Mouse (Mus musculus) CD4-positive naive resting alpha-beta T cell, adult 57 days (primary cell): ENCODE measurements around the gene Slc52a3. TPM values are rescaled to one million over a fixed set of nuclear protein-coding genes. Genes with fewer than 3 reads are reported as not detected.

ENCODE experiments used
- total RNA-seq: library from RNA; stranded (reverse); gene quantifications from one replicate; pipeline ENCODE4 v1.2.4, GENCODE M21; 2023

Slc52a3 gene
- total RNA-seq, result 1.6 TPM

DNA sequence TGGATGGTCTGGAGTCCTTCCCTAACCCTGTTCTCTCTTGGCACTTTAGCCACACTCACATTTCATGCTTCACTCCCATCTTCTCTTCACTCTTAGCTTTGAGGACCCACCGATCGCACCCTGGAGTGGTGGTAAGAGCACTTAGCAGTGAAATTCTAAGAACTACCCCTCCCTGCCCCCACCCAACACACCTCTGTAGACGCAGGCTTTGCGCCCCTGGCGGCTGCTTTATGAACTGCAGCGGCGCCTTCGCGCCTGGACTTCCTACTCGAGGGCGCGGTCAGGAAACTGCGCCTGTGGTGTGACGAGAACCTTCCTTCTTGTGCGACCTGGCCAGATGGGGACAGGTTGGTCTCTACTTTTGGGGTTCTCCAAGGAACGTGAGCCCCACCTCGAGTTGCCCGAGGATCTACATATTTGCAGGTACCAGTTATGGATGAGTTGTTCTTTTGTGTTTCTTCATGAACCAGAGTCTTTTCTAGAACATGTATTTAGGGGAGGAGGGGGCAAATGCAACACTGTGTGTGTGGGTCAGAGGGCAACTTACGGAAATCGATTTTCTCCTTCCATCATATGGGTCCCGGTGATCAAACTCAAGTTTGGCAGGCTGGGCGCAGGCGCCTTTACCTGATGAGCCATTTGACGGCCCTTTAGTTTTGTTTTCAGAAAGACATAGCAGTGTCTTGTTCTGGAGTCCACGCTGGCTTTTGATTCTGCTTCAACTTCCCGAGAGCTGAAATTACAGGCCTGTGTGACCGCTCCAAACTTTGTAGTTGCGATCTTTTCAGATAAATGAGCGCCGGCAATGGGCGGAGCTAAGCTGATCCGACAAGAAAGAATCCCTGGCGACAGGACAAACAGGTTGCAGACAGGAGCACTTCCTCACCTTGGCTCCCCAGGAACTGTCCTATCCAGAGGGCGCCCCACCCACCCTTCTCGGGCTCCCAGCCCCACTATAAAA lies at the start of gene Slc52a3:
Gene Slc52a3 (plus strand): TSS at position 283 of the 961 bp plus-strand sequence.

DNA sequence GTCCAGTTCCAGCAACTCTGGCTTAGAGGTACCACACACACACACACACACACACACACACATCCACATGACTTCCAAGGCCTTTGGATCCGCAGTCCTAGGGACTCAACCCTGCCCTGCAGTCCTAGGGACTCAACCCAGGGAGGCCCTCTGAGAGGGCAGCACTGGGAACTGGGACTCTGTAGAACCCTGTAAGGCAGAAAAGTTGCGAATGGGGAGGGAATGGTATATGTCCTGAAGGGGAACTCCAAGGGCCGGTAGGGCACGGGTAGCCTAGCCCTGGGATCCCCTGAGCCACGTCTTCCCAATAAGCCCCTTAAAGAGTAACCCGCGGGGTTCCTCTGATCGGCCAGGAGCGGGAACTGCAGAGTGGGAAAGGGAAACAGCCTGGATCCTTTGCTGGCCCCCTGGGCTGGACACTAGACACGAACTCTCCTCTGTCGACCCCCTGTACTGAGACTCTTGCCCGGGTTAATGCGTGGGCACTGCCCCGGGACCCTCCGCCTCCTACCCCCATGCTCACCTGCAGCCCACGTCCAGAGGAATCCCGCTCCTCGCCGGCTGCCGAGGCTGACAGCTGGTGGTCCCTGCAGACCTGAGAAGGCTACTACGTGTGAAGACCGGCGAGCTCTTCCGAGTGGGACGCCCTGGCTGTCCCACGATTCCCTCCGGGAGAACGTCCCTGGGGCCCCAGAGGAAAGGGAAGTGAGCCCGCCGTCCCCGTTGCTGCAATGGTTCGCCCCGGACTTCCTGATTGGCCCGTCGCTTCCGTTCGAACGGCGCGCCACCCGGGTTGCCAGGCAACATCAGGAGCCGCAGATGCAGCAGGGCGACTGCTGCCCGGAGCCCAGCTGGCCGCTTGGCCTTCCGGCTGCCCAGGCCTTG lies 16.6 kb upstream of the Slc52a3 start, which contains the start of gene Fam110a:
Gene Fam110a (minus strand): TSS at position 750 of the 885 bp plus-strand sequence.

Other genes starting within 250 kb of the Slc52a3 start
- not detected for gene Rspo4, start 153.6 kb upstream of the Slc52a3 start, total RNA-seq
- gene Angpt4, start 85.3 kb upstream of the Slc52a3 start, total RNA-seq, result not detected
- gene Fam110a, start 16.3 kb upstream of the Slc52a3 start, total RNA-seq, result 5.3 TPM
- gene Scrt2, start 85.0 kb downstream of the Slc52a3 start, total RNA-seq, result not detected
- gene Srxn1, start 109.0 kb downstream of the Slc52a3 start, total RNA-seq, result 0.68 TPM
- not detected for gene Tcf15, start 147.1 kb downstream of the Slc52a3 start, total RNA-seq
- gene Csnk2a1, start 230.3 kb downstream of the Slc52a3 start, total RNA-seq, result 114 TPM